Mouse (Mus musculus): ENCODE results near the gene Prss44.

GRCm38 (mm10) chr9:110856920-110857319 lies 43.1 kb downstream of the Prss44 start:
- TF ChIP-seq E2F4 (IDR thresholded peaks at IDR 0.05; ENCODE audit: insufficient read depth) (no peak), POLR2A (IDR thresholded peaks at IDR 0.05; ENCODE audit: insufficient read length, low read depth) (no peak)
